Mouse (Mus musculus) forebrain, postnatal 0 days (tissue): Measurements from ENCODE around the gene Zfp319. TPM values are rescaled to one million over a fixed set of nuclear protein-coding genes. Genes with fewer than 3 reads are reported as not detected.

ENCODE experiments used
- ATAC-seq: fragments of 200-750 bp; cut with Nextera tagmentation; 2 replicates; pipeline ENCODE4 v1.8.0; 2017; ENCODE audit warnings: mild to moderate bottlenecking, moderate library complexity
- DNase-seq: peaks from one replicate; pipeline ENCODE4 v3.0.0-alpha.2; 2015
- H3K27ac ChIP-seq: fragments of 300-500 bp; sonication (generic); 2 replicates; pipeline ENCODE4 v1.5.1; 2014; ENCODE audit warnings: low read depth, mild to moderate bottlenecking, antibody characterized with exemption, low read length, moderate library complexity, mixed read lengths
- H3K27me3 ChIP-seq: fragments of 300-500 bp; sonication (generic); 2 replicates; pipeline ENCODE4 v1.6.1; 2014; ENCODE audit warnings: mild to moderate bottlenecking, low read length, mixed read lengths; ENCODE audit not compliant: insufficient read depth
- H3K36me3 ChIP-seq: fragments of 300-500 bp; sonication (generic); 2 replicates; pipeline ENCODE4 v1.6.1; 2014; ENCODE audit warnings: mild to moderate bottlenecking, moderate library complexity; ENCODE audit not compliant: insufficient read depth
- H3K4me1 ChIP-seq: fragments of 300-500 bp; sonication (generic); 2 replicates; pipeline ENCODE4 v1.6.1; 2014; ENCODE audit warnings: antibody characterized with exemption; ENCODE audit not compliant: insufficient read depth
- H3K4me2 ChIP-seq: fragments of 300-500 bp; sonication (generic); 2 replicates; pipeline ENCODE4 v1.6.1; 2014; ENCODE audit warnings: low read depth, mild to moderate bottlenecking, moderate library complexity
- H3K4me3 ChIP-seq: fragments of 300-500 bp; sonication (generic); 2 replicates; pipeline ENCODE4 v1.5.1; 2014; ENCODE audit warnings: low read depth, low read length, mixed read lengths
- H3K9ac ChIP-seq: fragments of 300-500 bp; sonication (generic); 2 replicates; pipeline ENCODE4 v1.6.1; 2014; ENCODE audit warnings: mild to moderate bottlenecking
- H3K9me3 ChIP-seq: fragments of 300-500 bp; sonication (generic); 2 replicates; pipeline ENCODE4 v1.6.1; 2016; ENCODE audit warnings: low read length
- CTCF ChIP-seq: sonication (generic); IDR thresholded peaks from 2 replicates; pipeline ENCODE4 v1.5.1; 2016; ENCODE audit warnings: antibody characterized with exemption, control low read depth, low read depth
- WGBS: fragments of 180-500 bp; shearing (Covaris S2); extraction: QIAGEN DNeasy Blood & Tissue Kit; methylation state at CpG from one replicate; pipeline ENCODE4 v1.1.7; 2014; 5-methylcytosine and 5-hydroxymethylcytosine counted together
- polyA plus RNA-seq: library from polyadenylated mRNA; unstranded; fragments of >200 nt; fragmentation: Nextera tagmentation; extraction: Ambion mirVana; gene quantifications from 2 replicates; pipeline ENCODE4 v1.2.1, GENCODE M21; 2015
- total RNA-seq: library from RNA; depleted of rRNA; stranded (reverse); fragments of >200 nt; gene quantifications from 2 replicates; pipeline ENCODE4 v1.2.3, GENCODE M21; 2014; rRNA removed

Gene Zfp319
- total and polyA plus RNA-seq, 2 experiments from 2014 or later: 13.4 to 15.7 TPM

DNA sequence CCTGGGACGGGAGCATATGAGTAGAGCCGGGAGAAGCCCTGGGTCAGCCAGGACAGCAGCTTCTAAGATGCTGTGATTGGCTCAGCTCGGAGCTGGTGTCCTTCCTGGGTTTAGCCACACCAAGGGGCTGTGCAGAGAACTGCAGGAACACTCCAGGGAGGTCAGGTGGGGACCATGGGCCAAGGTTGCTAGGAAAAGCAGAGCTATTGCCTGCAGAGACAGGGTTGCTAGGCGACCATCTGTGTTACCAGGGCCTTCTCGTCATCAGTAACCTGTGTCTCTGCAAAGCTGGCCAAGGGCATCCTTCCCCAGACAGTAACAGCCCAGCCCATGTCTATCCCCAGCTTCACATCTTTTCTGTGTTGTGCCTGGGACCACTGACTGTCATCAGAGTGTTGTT is 50.3 kb downstream of the Zfp319 start:
- H3K4me3 ChIP-seq: no peak overlapping the region
- H3K9ac ChIP-seq: no peak overlapping the region
- DNase-seq: peak; percentile 19
- 0 out of 2 replicates have a peak, but pooled peaks have one; percentile 4 for TF ChIP-seq CTCF
- H3K27me3 ChIP-seq: no peaks in the 10 kb centered on the region
- WGBS: 58% methylated on average over 5 of the region's 5 CpGs
- no peak overlapping the region for H3K4me2 ChIP-seq
- H3K4me1 ChIP-seq: no peaks in the 10 kb centered on the region
- H3K9me3 ChIP-seq: no peaks in the 10 kb centered on the region
- H3K36me3 ChIP-seq: no peaks in the 10 kb centered on the region
- peak; percentile 90 for ATAC-seq
- no peak overlapping the region for H3K27ac ChIP-seq

Other genes with a start within 250 kb of the Zfp319 start
- 53.9 and 54.1 TPM in 2 replicates for gene Kifc3, start 129.1 kb downstream of the Zfp319 start, total RNA-seq
- gene Kifc3, start 129.1 kb downstream of the Zfp319 start, polyA plus RNA-seq: 32.7 and 33.2 TPM in 2 replicates
- 0.33 and 0.85 TPM in 2 replicates for gene Cngb1, start 25.4 kb downstream of the Zfp319 start, total RNA-seq
- gene Cngb1, start 25.4 kb downstream of the Zfp319 start, polyA plus RNA-seq: 0.47 and 1.2 TPM in 2 replicates
- 1.2 and 1.3 TPM in 2 replicates for gene Tepp, start 21.4 kb downstream of the Zfp319 start, total RNA-seq
- 0.86 and 1.8 TPM in 2 replicates for gene Tepp, start 21.4 kb downstream of the Zfp319 start, polyA plus RNA-seq
- 30.8 and 66.0 TPM in 2 replicates for gene Usb1, start 334 bp upstream of the Zfp319 start, total RNA-seq
- 34.9 and 38.6 TPM in 2 replicates for gene Usb1, start 334 bp upstream of the Zfp319 start, polyA plus RNA-seq
- gene Mmp15, start 20.3 kb upstream of the Zfp319 start, total RNA-seq: 32.4 and 40.3 TPM in 2 replicates
- 10.7 and 13.9 TPM in 2 replicates for gene Mmp15, start 20.3 kb upstream of the Zfp319 start, polyA plus RNA-seq
- 88.8 and 94.2 TPM in 2 replicates for gene Cfap20, start 102.9 kb upstream of the Zfp319 start, total RNA-seq
- 106 and 125 TPM in 2 replicates for gene Cfap20, start 102.9 kb upstream of the Zfp319 start, polyA plus RNA-seq
- gene Csnk2a2, start 158.1 kb upstream of the Zfp319 start, total RNA-seq: 26.7 TPM in 2 replicates
- 7.7 and 9.9 TPM in 2 replicates for gene Csnk2a2, start 158.1 kb upstream of the Zfp319 start, polyA plus RNA-seq
- 3.4 and 3.7 TPM in 2 replicates for gene Ccdc113, start 202.1 kb upstream of the Zfp319 start, total RNA-seq
- 3.3 and 5.3 TPM in 2 replicates for gene Ccdc113, start 202.1 kb upstream of the Zfp319 start, polyA plus RNA-seq
- 0.38 TPM in 1 of 2 replicates, not detected in the other for gene Prss54, start 244.4 kb upstream of the Zfp319 start, total RNA-seq
- gene Prss54, start 244.4 kb upstream of the Zfp319 start, polyA plus RNA-seq: not detected in 2 replicates